Mouse (Mus musculus): ENCODE data around the gene Dscaml1. TPM values are rescaled to one million over a fixed set of nuclear protein-coding genes. Genes with fewer than 3 reads are reported as not detected.

Dscaml1 gene
- total and polyA plus RNA-seq, 3 experiments = not detected

DNA sequence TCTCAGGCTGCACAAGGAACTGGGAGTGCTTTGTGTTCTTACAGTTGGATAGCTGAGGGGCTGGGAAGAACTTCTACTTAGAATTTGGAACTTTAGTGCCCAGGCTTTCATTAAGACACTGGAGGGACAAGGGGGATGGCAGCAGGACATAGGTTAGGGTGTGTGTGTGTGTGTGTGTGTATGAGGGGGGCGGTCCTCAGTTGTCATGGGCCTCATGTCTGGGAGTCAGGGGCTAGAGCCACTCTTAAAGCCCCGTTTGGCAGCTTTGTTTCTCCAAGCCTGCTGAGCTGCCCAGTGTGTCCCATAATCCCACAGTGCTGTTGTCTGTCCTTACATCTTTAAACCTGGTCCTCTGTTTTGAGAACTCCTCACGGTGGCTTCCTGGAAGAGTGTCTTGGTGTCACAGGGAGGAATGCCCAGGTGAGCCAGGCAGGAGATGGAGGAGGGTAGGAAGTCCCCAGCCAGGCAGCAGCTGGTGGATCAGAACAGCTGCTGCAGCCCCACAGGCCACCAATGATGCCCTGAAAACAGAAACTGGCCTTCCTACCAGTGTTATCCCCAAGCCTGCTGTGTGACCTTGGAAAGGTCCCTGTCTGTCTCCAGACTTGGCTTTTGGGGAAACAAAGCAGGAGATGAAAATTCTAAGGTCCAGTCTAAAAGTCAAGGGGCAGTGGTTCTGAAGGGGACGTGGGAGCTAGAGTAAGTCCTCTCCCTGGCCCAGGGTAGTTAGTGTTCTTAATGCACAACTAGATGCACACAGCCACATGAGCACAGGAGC lies 13.5 kb upstream of the Dscaml1 start:
- Histone ChIP-seq H3K9ac (ENCODE audit: control insufficient read depth, low read depth, low read length, poor library complexity, severe bottlenecking) (no peak overlapping the region), H3K9me3 (replicated peaks; ENCODE audit: insufficient read depth, low read length) (no peaks in the 10 kb centered on the region), H3K79me2 (ENCODE audit: control insufficient read depth, insufficient read depth, low read length, poor library complexity) (no peaks in the 10 kb centered on the region), H3K27ac (ENCODE audit: control insufficient read depth, low read depth, low read length) (no peak overlapping the region), H3K27me3 (ENCODE audit: control insufficient read depth in 1 of 2, insufficient read depth in 2 of 2, low read length in 2 of 2) (no peaks in the 10 kb centered on the region), H3K4me3 (ENCODE audit: control insufficient read depth in 1 of 2, insufficient read depth in 1 of 2, low read depth in 2 of 2, low read length in 2 of 2) (no peak overlapping the region), H3K4me1 (ENCODE audit: control insufficient read depth in 1 of 2, insufficient read depth in 2 of 2, low read length in 2 of 2) (no peaks in the 10 kb centered on the region), H3K36me3 (ENCODE audit: control insufficient read depth in 1 of 2, insufficient read depth in 2 of 2, low read length in 2 of 2) (no peaks in the 10 kb centered on the region)
- DNase-seq (ENCODE audit: low read depth, low spot score) = no peak
- TF ChIP-seq HCFC1 (IDR thresholded peaks at IDR 0.05; ENCODE audit: low read depth, low read length) = 0 out of 2 replicates have a peak, but pooled peaks have one; percentile 6
- TF ChIP-seq ETS1 (IDR thresholded peaks at IDR 0.05; ENCODE audit: low read depth, low read length) = no peak

DNA sequence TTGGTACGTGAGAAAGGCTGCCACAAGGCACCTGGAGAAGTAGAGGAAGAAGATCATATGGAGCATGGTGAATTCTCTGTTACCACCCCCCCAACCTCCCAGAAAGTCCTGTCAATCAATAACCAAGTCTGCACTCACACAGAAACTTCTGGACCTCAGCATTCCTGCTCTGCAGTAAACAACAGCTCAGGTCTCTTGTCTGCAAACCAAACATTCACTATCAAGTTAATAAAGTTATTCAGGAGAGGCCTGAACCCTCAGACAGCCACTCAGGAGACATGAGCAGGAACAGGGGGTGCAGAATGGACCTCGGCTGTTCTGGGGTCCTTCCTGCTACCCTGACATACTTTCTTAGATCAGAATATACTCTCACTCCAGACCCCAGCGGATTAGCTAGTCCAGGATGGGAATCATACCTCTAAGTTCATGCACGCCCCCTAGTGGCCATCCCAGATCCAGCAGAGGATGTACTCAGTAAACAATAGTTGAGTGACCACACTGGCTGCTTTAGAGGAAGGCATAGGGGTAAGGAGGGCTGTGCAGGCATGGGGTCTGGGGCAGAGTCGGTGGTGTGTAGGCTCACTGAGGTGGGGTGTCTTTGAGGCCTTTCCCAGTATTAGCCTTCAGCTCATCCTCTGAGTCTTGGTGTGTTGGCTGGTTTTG lies 12.8 kb upstream of the Dscaml1 start:
- H3K36me3 ChIP-seq (ENCODE audit: control insufficient read depth in 1 of 2, insufficient read depth in 2 of 2, low read length in 2 of 2) = no peaks in the 10 kb centered on the region
- no peak overlapping the region for H3K27ac ChIP-seq (ENCODE audit: control insufficient read depth, low read depth, low read length)
- H3K27me3 ChIP-seq (ENCODE audit: control insufficient read depth in 1 of 2, insufficient read depth in 2 of 2, low read length in 2 of 2) = no peaks in the 10 kb centered on the region
- no peaks in the 10 kb centered on the region for H3K79me2 ChIP-seq (ENCODE audit: control insufficient read depth, insufficient read depth, low read length, poor library complexity)
- H3K9ac ChIP-seq (ENCODE audit: control insufficient read depth, low read depth, low read length, poor library complexity, severe bottlenecking) = no peak overlapping the region
- H3K9me3 ChIP-seq (replicated peaks; ENCODE audit: insufficient read depth, low read length) = no peaks in the 10 kb centered on the region
- DNase-seq (ENCODE audit: low read depth, low spot score) = peak; percentile 54
- H3K4me3 ChIP-seq (ENCODE audit: control insufficient read depth in 1 of 2, insufficient read depth in 1 of 2, low read depth in 2 of 2, low read length in 2 of 2) = no peak overlapping the region
- no peaks in the 10 kb centered on the region for H3K4me1 ChIP-seq (ENCODE audit: control insufficient read depth in 1 of 2, insufficient read depth in 2 of 2, low read length in 2 of 2)
- TF ChIP-seq ETS1 (IDR thresholded peaks at IDR 0.05; ENCODE audit: low read depth, low read length) (no peak), CTCF (IDR thresholded peaks at IDR 0.05 in 2 of 3, conservative IDR thresholded peaks at IDR 0.05 in 1 of 3; ENCODE audit: control insufficient read depth in 1 of 3, insufficient read depth in 1 of 3, low read depth in 2 of 3, low read length in 3 of 3, poor library complexity in 1 of 3, severe bottlenecking in 1 of 3) (peak; percentile 63 to 71 (median 69)), SMC3 (IDR thresholded peaks at IDR 0.05; ENCODE audit: low read depth, low read length) (peak; percentile 42), MEF2A (IDR thresholded peaks at IDR 0.05; ENCODE audit: extremely low read depth, insufficient replicate concordance, low read depth, low read length, poor library complexity, severe bottlenecking) (no peak), TCF12 (IDR thresholded peaks at IDR 0.05; ENCODE audit: low read depth, low read length) (no peak), UBTF (IDR thresholded peaks at IDR 0.05; ENCODE audit: borderline replicate concordance, insufficient read depth, low read depth, low read length) (no peak)

DNA sequence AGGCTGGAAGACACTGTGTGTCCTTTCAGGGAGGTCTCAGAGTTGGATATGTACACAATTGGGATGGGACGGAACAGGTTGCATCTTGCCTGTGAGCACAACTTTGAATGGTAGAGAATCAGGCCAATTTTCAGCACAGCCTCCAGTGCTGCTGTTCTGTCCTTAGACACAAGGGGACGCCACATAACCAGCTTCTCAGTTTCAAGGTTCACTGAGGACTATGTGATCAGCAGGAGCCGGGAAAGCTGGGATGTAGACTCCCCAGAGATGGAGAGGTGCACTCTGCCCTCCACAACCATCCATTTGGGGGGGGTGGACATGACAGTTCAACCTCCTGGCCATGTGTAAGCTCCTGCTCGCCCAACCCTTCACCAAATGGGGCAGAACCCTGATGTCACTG lies 10.5 kb upstream of the Dscaml1 start:
- Histone ChIP-seq H3K4me3 (ENCODE audit: control insufficient read depth in 1 of 2, insufficient read depth in 1 of 2, low read depth in 2 of 2, low read length in 2 of 2) (no peak overlapping the region), H3K27me3 (ENCODE audit: control insufficient read depth in 1 of 2, insufficient read depth in 2 of 2, low read length in 2 of 2) (no peaks in the 10 kb centered on the region), H3K4me1 (ENCODE audit: control insufficient read depth in 1 of 2, insufficient read depth in 2 of 2, low read length in 2 of 2) (no peaks in the 10 kb centered on the region), H3K9ac (ENCODE audit: control insufficient read depth, low read depth, low read length, poor library complexity, severe bottlenecking) (no peak overlapping the region), H3K79me2 (ENCODE audit: control insufficient read depth, insufficient read depth, low read length, poor library complexity) (no peaks in the 10 kb centered on the region), H3K27ac (ENCODE audit: control insufficient read depth, low read depth, low read length) (no peak overlapping the region), H3K36me3 (ENCODE audit: control insufficient read depth in 1 of 2, insufficient read depth in 2 of 2, low read length in 2 of 2) (no peaks in the 10 kb centered on the region), H3K9me3 (replicated peaks; ENCODE audit: insufficient read depth, low read length) (no peaks in the 10 kb centered on the region)
- peak; percentile 62 for DNase-seq (ENCODE audit: low read depth, low spot score)
- TF ChIP-seq ZC3H11A (IDR thresholded peaks at IDR 0.05; ENCODE audit: low read depth, low read length) = peak; percentile 48; the same call in 1 of the 2 replicates
- TF ChIP-seq MAX (IDR thresholded peaks at IDR 0.05; ENCODE audit: low read length) = no peak
- peak; percentile 81 to 90 (median 84) for TF ChIP-seq CTCF (IDR thresholded peaks at IDR 0.05 in 2 of 3, conservative IDR thresholded peaks at IDR 0.05 in 1 of 3; ENCODE audit: control insufficient read depth in 1 of 3, insufficient read depth in 1 of 3, low read depth in 2 of 3, low read length in 3 of 3, poor library complexity in 1 of 3, severe bottlenecking in 1 of 3)
- TF ChIP-seq MEF2A (IDR thresholded peaks at IDR 0.05; ENCODE audit: extremely low read depth, insufficient replicate concordance, low read depth, low read length, poor library complexity, severe bottlenecking) = no peak
- peak; percentile 55 for TF ChIP-seq SMC3 (IDR thresholded peaks at IDR 0.05; ENCODE audit: low read depth, low read length)
- TF ChIP-seq RAD21 (IDR thresholded peaks at IDR 0.05; ENCODE audit: low read depth, low read length) = peak; percentile 76
